Mouse (Mus musculus) layer of hippocampus, adult 11-12 months (tissue): ENCODE measurements around the gene Def8.

Source experiments
- DNase-seq: peaks from one replicate; pipeline ENCODE4 v3.0.0; 2022; ENCODE audit warnings: low spot score

Def8 gene

GRCm38 (mm10) chr8:123423441-123423840 lies at the start of gene Def8:
TSS of gene Def8 (plus strand) at chr8:123423527.
- DNase-seq = no peak

- peak; percentile 93 for DNase-seq
Measured at GRCm38 (mm10) chr8:123374239-123374578, 49.1 kb upstream of the Def8 start.

- DNase-seq = no peak
Measured at GRCm38 (mm10) chr8:123375701-123376100, 47.6 kb upstream of the Def8 start.

DNA sequence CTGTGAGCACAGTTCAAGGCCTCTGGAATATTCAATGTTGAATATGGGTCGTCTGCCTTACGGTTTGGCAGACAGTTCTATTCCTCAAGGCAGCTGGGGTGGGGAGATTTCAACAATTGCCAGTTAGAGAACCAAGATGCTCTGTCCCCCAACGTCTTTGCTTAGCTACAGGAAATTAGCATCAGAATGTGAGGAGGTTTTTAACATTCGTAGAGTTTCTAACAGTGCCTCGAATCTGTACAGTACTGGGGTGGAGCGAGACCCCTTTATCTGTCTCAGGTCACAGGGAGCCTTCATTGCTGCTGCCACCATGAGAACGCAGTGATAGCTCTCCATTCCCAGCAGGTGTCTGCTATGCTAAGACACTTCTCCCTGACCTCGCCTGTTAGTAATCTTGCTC lies 47.2 kb upstream of the Def8 start:
- DNase-seq = no peak

- no peak for DNase-seq
Measured at GRCm38 (mm10) chr8:123381711-123382110, 41.6 kb upstream of the Def8 start.

DNA sequence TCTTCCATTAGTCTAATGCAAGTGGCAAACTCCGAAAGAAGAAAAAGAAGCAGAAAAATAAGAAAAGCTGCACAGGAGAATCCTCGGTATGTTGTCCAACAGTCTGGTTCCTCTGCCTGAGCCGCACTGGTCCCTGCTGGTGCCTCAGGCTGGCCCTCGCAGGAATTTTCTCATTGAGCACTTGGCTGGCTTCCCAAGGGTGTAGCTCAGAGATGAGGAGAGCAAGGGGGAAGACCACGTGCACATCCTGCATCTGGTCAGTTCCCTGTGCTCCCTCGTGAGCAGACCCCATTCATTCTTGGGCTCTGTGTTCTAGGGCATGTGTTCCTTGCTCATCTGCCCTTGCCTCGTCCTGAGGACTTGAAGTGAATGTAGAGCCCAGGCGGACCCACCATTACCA lies 40.8 kb upstream of the Def8 start:
- DNase-seq = no peak

- no peak for DNase-seq
Measured at GRCm38 (mm10) chr8:123384883-123385540, 38.3 kb upstream of the Def8 start.

DNA sequence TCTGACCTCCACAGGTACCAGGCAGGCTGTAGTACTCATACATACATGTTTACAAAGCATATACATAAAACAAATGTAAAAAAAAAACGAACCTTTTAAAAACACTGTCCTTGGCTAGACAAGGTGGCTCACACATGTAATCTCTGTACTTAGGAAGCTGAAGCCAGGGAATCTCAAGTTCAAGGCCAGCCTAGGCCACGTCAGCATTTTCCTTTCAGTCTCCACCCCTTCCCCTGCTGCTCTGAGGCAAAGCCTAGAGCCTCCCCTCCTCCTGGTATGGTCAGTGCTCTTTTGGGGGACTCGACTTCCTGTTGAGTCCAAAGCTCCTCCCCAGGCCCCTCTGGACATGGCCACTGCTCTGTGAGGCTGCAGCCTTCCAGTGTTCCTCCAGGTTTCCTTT lies 36.3 kb upstream of the Def8 start:
- DNase-seq = no peak

- DNase-seq = no peak
Measured at GRCm38 (mm10) chr8:123387801-123388200, 35.5 kb upstream of the Def8 start.

DNA sequence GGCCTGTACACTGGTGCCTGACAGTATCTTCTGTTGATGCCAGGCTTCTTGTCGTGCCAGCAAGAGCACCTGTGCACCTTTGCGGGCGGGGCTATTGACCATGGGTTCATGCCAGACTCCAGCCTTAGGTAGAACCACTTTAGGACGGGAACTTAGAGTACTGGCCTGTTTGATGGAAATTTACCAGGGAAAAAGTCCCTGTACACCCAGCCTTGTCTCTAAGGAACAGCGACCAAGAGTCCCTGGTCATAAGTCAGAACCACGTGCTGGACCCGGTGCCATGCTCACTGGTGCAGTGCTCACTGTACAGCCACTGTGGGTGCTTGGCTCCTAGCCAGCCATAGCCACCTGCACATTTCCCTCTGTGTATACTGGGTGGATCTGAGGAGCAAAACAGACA lies 34.3 kb upstream of the Def8 start:
- DNase-seq = no peak

- no peak for DNase-seq
Measured at GRCm38 (mm10) chr8:123398308-123398707, 25.0 kb upstream of the Def8 start.

DNA sequence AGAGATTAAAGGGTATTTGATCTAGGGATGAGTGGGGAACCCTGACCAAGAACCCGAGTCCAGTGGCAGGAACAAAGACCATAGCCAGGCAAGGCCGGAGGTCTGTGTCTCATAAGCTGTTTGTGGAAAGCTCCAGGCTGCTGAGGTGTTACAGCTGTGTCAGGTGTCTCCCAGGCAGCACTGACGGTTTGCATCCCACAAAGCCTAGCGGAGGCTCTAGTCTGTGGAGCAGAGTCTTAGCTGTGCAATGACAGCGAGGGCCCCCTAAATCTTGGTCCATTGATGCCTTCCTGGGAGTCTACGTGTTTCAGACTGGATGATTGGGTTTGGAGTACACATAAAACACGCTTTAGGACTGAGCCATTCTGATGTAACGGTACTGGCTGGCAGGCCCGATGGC lies 21.4 kb upstream of the Def8 start:
- DNase-seq = no peak

DNA sequence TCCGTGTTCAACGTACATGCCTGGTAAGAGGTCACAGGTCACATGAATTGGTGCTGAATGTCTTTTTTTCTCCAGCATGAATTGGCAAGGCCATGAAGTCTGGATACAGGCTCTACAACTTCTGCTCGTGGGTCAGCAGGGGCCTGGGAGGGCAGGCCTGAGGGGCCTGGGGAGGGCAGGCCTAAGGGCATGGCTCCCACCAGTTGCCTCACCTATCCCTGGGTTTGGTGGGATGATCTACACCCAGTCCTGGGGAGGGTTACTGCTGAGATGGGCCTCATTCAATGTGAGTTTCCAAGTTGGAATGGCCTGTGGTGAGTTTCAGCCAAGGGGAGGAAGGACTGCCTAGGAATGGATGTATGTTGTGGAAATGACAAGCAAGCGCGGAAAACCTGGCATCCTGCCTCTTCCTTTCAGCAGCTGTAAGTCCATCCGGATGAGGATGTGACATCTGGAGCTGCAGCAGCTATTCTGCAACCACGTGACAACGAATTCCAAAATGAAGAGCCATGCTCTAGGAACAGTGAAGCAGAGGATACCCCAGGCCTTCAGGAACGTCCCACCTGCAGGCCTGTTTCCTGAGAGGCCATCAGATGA lies 20.5 kb upstream of the Def8 start:
- DNase-seq = no peak

DNA sequence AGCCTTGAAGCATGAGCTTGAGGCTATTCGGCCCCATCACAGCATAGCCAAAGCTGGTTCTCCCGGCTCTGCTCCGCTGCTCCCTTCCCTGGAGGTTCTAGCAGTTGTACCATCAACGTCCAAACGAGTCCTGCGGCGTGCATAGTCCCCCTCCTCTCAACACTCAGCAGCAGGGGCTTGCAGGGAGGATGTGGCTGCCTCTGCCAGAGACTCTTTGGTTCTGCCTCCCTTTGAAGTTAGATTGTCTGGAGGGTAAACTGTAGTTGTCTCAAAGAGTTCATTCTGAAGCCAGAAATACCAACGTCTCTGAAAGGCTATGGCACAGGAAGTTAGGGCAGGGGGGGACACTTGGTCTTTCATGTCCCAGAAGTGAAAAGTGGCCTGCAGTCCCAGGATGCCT lies 18.8 kb upstream of the Def8 start:
- DNase-seq = no peak

- DNase-seq = peak; percentile 76
Measured at GRCm38 (mm10) chr8:123406786-123407185, 16.5 kb upstream of the Def8 start, which contains the start of gene Mc1r. TSS of gene Mc1r (plus strand) at chr8:123407107.

- no peak for DNase-seq
Measured at GRCm38 (mm10) chr8:123407612-123408011, 15.7 kb upstream of the Def8 start.

- no peak for DNase-seq
Measured at GRCm38 (mm10) chr8:123408586-123409544, 14.5 kb upstream of the Def8 start.

DNA sequence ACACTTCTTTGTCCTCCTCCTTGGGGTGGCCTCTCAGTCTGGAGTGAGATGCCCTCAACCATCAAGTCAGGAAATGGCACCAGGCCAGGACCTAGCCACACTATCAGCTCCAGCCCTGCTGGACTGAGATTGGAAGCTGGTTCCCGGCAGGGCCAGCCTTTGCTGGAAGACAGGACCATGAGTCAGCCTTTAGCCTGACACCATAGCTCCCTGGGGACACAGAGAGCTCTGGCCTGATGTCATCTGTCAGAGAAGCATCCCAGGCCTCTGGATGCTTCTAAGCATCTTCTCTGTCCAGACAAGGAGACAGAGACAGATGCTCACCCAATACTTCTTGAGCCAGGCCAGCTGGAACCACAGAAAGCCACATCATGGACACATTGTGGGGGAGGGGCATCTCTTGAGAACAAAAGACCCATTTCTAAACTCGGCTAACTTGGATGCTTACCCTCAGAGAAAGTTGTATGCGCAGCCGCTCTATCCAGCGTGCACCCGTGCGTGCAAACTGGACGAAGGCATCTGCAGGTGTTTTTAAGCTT lies 13.2 kb upstream of the Def8 start:
- DNase-seq = peak; percentile 46

- no peak for DNase-seq
Measured at GRCm38 (mm10) chr8:123410788-123411187, 12.5 kb upstream of the Def8 start.

- DNase-seq = peak; percentile 89
Measured at GRCm38 (mm10) chr8:123411246-123411645, 12.1 kb upstream of the Def8 start, which contains the start of gene Tubb3. TSS of gene Tubb3 (plus strand) at chr8:123411424.

DNA sequence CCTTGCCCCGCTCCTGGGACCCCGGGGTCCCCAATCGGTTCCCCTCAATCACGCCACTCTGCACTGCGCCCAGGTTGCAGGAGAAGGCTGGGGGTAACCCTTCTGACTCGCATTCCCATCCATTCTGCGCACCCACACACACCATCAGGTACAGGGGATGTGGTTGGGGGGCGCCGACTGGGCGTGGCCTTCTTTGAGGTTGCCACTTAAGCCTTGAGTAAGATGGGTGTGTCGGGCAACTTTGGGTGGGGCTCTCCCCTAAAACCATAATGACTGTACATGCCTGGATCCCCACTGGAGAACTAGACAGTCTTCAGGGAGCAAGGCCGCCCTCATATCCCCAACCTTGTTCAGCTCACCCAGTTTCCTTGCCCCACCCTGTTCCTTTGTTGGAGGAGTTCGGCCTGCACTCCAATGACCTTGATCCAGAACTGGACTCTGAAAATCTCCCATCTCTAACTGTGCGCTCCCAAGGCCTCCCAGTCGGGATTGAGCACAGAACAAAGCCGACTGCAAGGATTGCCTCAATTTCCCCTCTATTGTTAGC lies 11.5 kb upstream of the Def8 start:
- DNase-seq = no peak

GRCm38 (mm10) chr8:123412560-123413170 lies 10.7 kb upstream of the Def8 start:
- DNase-seq = peak; percentile 80
